Mouse (Mus musculus) megakaryocyte-erythroid progenitor cell, adult 5-6 weeks (primary cell): ENCODE results near the gene 1700017N19Rik. TPM values are rescaled to one million over a fixed set of nuclear protein-coding genes. Genes with fewer than 3 reads are reported as not detected.
"Not testable (repeated sequence)": the region's sequence is repeated elsewhere in the genome, so short reads cannot be mapped to it uniquely, and the experiment has no call there.

Experiments
- ATAC-seq: replicated peaks from 2 replicates; pipeline ENCODE4 v1.8.0; 2016; ENCODE audit warnings: mild to moderate bottlenecking, inconsistent platforms; ENCODE audit not compliant: severe bottlenecking, poor library complexity, low FRiP score, low TSS enrichment
- total RNA-seq, 2 experiments: library from RNA; stranded (forward) in 1 of 2; stranded (reverse) in 1 of 2; fragments of 200-1000, 215-1000 nt in 1 of 2; fragments of >200 nt in 1 of 2; fragmentation: Nextera tagmentation in 1 of 2; gene quantifications; 2 replicates each; pipeline ENCODE4 v1.2.3; 2014 to 2017

The 1700017N19Rik gene
- total RNA-seq (2014; fragmentation: Nextera tagmentation): not detected in 2 replicates
- total RNA-seq (2017): not detected in 2 replicates

GRCm38 (mm10) chr10:100590323-100590722 lies at the start of gene 1700017N19Rik, which contains the start of gene 4930430F08Rik:
TSS of gene 1700017N19Rik (plus strand) at chr10:100590484.
TSS of gene 4930430F08Rik (minus strand) at chr10:100590423.
- no peak for ATAC-seq

- no peak for ATAC-seq
Observed at GRCm38 (mm10) chr10:100556566-100557175, 33.6 kb upstream of the 1700017N19Rik start.

- not testable (repeated sequence) for ATAC-seq
Observed at GRCm38 (mm10) chr10:100560194-100560883, 29.9 kb upstream of the 1700017N19Rik start.

GRCm38 (mm10) chr10:100564112-100564511 lies 26.2 kb upstream of the 1700017N19Rik start:
- no peak for ATAC-seq

- peak; percentile 55; the same call in 1 of the 2 replicates for ATAC-seq
Observed at GRCm38 (mm10) chr10:100571707-100572106, 18.6 kb upstream of the 1700017N19Rik start.

- peak; percentile 90 for ATAC-seq
Observed at GRCm38 (mm10) chr10:100574505-100575149, 15.7 kb upstream of the 1700017N19Rik start.

GRCm38 (mm10) chr10:100575294-100575693 lies 15.0 kb upstream of the 1700017N19Rik start:
- ATAC-seq: peak; percentile 30; the same call in 1 of the 2 replicates

GRCm38 (mm10) chr10:100584178-100584577 lies 6.1 kb upstream of the 1700017N19Rik start:
- ATAC-seq: no peak

- peak; percentile 44 for ATAC-seq
Observed at GRCm38 (mm10) chr10:100588524-100588923, 1.8 kb upstream of the 1700017N19Rik start.

GRCm38 (mm10) chr10:100588932-100589388 lies 1.3 kb upstream of the 1700017N19Rik start:
- peak; percentile 98 for ATAC-seq

- ATAC-seq: no peak
Observed at GRCm38 (mm10) chr10:100598339-100598738, 8.1 kb downstream of the 1700017N19Rik start.

GRCm38 (mm10) chr10:100603511-100603910 lies 13.2 kb downstream of the 1700017N19Rik start:
- no peak for ATAC-seq

GRCm38 (mm10) chr10:100604254-100604653 lies 14.0 kb downstream of the 1700017N19Rik start:
- peak; percentile 61; the same call in 1 of the 2 replicates for ATAC-seq

GRCm38 (mm10) chr10:100617233-100617903 lies 27.1 kb downstream of the 1700017N19Rik start:
- ATAC-seq: 0 out of 2 replicates have a peak, but pooled peaks have one; percentile 26

- ATAC-seq: no peak
Observed at GRCm38 (mm10) chr10:100619474-100619873, 29.2 kb downstream of the 1700017N19Rik start.

- ATAC-seq: no peak
Observed at GRCm38 (mm10) chr10:100620040-100620439, 29.8 kb downstream of the 1700017N19Rik start.

- no peak for ATAC-seq
Observed at GRCm38 (mm10) chr10:100622494-100622893, 32.2 kb downstream of the 1700017N19Rik start.

- ATAC-seq: peak; percentile 99
Observed at GRCm38 (mm10) chr10:100629762-100630438, 39.6 kb downstream of the 1700017N19Rik start.

GRCm38 (mm10) chr10:100642887-100643286 lies 52.6 kb downstream of the 1700017N19Rik start:
- no peak for ATAC-seq
